Mouse (Mus musculus) T-cell, adult 2 months (primary cell): ENCODE data around the gene Tsen2.

Source experiments
- DNase-seq: peaks from one replicate; pipeline ENCODE4 v3.0.0; 2022; ENCODE audit warnings: low spot score

Tsen2 gene

DNA sequence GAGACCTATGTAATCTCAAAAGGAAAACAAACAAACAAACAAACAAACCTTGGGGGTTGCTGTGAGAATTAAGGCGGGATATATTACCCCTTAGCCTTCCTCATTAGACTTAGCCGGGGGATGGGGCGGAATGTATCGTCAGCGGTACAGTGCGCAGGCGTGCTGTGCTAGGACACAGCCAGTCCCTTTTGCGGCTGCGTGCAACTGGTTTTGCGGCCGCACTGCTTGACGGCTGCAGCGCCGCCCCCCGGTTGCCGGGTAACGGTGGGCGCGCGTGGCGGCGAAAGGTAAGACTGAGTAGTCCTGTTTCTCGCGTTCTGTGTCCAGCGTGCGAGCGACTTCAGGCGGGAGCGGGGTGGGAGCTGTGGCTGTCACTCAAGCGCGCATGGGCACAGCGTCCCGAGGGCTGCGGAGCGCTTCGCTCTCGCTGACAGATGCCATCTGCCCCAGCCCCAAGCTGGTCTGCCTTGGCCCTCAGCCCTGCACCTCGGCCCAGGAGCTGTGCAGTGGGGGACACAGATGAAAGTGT, at the start of gene Tsen2:
Gene Tsen2, plus strand, starts transcription at position 223 of the 529 bp plus-strand sequence.
- DNase-seq: peak; percentile 96

DNA sequence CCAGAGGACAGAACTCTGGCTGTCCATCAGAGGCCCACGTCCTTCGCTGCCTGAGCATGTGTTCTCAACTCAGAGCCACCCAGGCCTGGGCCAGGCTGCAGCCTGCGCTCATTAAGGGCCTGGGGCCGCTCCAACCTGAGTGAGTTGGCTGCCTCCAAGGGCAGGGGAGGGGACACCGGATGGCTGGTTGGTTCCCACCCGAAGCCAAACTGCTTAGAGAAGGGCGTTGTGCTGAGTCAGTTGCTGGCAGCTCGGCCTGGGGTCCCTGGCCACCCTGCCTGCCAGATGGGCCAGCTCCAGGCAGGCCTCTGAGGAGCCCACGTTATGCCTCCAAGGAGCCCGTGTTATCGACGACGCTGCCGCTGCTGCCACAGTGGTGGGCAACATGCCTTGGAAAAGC, 44.9 kb upstream of the Tsen2 start:
- no peak for DNase-seq

DNA sequence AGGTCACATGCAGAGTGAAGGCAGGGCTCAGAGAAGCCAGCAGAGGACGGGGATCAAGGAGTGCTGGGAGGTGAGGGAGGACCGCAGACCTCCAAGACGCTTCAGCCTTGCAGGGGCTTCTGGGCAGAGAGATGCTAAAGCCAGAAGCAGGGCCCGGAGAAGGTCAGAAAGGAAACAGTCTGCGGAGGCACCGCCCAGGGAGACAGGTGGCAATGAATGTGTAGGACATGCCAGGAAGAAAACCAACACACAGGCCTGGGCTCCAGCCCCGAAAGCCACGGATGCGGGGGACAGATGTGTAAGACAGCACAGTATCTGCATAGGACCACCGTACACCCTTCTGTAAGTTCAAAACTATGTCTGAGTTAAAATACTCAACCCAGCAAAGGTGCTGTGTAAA, 44.2 kb upstream of the Tsen2 start:
- no peak for DNase-seq

DNA sequence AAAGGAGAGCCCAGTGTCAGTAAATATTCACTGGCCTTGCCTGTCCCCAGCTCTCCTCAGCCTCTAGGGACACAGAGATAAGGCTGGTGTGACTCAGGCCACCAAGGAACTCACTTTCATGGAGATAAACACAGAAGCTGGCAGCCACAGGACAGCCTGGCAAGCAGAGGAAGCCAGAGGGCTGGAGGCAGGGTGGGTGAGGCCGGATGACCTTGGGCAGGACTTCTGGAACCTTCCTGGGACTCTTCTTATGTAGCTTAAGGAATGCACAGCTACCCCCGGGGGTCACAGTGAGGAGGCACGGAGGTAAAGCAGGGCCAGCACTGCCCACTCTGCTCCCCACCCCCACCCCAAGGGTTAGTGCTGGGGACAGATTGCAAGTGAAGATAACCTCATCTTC, 43.3 kb upstream of the Tsen2 start:
- no peak for DNase-seq

DNA sequence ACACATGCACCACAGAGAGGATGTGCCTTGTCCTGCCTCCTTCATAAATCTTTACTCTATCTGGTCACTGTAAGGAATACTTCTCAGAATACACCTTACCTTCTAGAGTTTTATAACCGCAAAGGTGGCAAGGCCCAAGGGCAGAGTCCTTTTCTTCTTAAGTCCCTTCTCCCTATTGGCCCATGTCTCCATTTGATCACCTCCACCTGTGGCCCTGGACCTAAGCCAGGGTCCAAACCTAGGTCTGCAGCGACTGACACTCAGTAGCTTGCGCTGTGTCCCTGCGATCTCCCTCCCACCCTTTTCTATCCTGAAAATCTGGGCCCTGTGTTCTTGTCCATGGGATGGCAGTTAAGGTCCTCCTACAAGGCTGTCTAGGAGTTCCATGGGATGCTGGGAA, 41.4 kb upstream of the Tsen2 start:
- DNase-seq: no peak

DNA sequence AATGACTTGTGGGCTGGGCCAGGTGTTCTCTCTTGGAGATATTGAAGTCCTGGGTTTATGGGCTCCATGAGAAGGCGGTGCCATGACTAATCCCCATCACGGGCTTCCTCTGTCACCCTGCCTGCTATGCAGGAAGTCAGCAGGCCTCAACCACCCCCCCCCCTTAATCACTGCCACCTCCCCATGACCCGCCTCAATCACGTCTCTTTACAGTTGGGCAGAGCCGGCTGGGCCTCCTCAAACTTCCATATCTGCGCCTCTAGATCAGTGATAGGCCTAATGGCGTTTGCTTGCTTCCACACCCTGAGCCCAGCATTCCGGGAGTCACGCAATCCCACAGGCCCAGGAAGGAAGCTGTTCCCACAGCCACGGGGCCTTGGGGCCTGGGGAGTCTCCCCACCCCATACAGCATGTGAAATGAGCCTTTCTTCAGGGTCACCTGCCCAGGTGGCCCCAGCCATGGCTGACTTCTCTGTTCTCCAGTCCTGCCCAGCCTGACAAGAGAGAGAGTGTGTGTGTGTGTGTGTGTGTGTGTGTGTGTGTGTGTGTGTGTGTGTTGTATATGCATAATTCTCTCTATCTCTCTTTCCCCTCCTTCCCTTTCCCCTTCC, 40.8 kb upstream of the Tsen2 start:
- DNase-seq: no peak

DNA sequence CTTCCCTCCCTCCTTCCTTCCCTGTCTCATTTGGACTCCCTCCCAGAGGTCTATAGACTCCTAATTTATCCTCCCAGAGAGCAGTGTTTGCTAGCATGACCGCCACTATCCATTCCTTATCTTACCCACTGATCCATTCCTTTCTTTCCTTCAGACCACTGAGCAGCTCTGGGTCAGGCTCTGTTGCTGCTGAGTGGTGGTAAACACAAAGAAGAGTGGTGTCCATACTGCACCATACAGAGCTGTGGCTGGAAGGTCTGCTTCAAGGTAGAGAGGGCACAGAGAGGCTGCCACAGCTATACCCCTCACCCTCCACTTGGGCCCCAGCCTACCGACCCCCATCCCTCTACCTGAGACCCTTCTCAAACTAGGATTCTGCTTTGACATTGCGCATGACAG, 40.3 kb upstream of the Tsen2 start:
- DNase-seq: no peak

DNA sequence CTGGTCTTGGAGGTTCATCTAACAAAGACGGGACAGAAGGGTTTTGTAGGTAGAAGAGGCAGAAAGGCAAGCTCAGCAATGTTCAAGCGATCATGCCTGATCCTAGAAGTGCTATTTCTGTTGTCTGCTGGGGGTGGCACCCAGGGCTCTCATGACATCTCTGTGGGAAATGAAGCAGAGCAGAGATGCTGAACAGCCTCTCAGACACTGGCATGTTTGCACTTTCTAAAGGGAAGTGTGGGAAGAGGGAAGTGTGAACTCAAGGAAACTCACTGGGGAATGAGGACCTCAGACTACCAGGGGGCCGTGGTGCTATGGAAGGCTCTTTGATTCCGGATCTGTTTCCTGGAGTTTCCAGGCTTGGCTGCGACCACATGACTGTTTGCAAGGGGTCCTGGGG, 39.5 kb upstream of the Tsen2 start:
- DNase-seq: no peak

DNA sequence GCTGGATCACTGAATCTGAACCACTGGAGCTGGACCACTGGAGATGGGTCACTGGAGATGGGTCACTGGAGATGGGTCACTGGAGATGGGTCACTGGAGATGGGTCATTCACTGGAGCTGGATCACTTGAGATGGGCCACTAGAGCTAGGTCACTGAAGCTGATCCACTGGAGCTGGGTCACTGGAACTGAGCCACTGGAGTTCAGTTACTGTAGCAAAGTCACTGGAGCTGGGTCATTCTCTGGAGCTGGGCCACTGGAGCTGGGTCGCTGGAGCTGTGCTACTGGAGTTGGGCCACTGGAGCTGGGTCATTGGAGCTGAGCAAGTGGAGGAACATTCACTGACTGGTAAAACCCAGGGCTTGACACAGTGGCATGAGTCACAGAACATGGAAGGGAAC, 38.0 kb upstream of the Tsen2 start:
- DNase-seq: no peak

DNA sequence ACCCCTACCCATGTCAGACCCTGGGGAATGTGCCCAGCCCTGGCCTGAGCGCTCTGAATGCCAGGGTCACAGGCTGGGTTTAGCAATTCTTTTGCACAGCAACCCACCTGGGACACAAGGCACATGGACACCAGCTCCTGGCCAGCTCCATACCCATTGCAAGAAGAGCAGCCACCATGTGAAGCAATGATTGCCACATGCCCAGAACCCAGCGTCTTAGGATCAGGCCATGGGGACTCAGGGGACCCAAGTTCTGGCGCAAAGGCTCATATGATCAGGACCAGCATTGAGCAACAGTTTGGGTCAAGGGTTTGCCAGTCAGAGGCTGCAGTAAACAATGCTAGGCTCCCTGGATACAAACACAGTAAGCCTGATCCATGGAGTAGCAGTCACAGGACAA, 33.0 kb upstream of the Tsen2 start:
- no peak for DNase-seq

DNA sequence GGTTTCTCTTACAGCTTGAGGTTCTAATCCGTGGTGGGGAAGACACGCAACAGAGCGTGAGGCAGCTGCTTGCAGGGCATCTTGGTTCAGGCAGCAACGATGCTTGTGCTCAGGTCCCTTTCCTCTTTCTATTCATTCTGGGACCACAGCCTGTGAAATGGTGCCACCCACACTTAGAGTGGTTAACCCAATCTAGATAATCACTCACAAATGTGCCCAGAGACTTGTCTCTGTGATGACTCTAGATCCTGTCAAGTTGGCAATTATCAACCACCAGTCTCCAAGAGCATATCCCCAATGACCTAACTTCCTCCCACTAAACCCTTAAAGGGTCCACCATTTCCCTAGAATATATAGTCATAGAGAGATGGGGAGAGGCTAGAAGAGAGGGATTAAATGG, 31.3 kb upstream of the Tsen2 start:
- DNase-seq: no peak

DNA sequence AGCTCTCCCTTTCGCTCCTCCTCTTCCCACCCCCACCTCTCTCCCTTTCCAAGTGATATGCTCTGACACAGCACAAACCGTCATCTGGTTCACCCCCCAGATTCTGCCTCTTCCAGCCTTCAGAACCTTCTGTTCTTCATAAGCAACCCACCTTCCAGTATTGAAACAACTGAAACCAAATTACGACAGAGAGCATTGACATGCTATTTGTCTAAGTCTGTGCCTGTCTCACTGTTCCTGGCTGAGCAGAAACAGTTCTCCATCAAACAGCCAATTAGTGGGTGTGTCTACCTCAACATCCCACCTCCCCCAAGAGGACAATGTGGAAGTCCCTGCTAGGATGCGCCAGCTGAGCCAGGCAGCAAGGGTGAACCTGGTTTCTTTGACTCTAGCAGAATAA, 26.6 kb upstream of the Tsen2 start:
- DNase-seq: no peak

DNA sequence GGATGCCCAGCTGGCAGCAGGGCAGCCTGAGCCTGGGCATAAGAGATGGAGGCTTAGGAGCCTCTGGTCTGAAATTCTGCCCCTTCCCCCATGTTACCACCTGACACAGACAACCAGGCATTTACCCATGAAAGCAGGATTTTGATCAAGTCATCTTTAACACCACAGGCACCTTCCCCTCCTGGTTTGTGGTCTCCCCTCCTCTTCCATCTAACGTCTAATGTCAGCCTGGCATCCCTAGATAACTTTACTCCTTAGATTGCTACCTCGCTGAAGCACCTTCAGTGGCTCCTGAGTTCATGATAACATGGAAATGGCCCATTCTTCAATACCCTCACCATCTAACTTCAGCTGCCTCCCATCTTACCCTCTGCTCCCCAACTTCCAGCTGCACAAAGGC, 26.1 kb upstream of the Tsen2 start:
- no peak for DNase-seq

DNA sequence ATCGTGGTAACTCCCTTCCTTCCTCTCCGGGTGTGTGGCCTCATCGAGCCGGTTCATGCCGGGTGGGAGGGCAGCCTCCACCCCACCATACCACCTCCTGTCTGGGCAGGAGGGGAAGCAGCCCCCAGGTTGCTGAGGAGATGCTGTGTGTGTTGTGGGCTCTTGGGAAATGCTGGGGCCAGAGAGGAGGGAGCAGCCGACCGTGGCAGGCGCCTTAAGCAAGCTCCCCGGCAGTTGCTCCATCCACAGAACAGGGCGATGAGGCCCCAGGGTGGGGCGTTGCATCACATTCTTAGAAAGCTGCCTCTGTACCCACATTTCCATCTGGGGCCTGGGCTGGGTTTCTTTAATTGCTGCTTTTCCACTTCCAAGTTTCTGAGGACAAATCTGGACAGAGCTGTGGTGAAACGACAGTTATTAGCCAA, 25.2 kb upstream of the Tsen2 start:
- no peak for DNase-seq

DNA sequence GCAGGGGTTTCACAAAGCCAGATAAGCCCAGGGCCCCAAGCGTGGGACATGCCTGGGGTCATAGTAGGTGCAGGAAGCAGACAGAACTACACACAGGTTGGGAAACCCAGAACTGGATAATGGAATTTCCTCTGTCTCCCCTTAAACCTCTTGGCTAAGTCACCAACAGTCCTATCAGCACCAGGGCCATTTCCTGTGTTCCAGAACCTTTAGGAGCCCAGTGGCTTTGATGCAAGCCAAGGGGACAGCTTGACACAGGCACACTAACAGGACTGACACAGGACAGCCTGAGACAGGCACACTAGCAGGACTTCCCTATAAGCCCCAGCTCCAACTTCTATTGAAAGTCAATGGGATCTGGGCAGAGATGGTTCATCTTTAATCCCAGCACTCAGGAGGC, 22.5 kb upstream of the Tsen2 start:
- no peak for DNase-seq

DNA sequence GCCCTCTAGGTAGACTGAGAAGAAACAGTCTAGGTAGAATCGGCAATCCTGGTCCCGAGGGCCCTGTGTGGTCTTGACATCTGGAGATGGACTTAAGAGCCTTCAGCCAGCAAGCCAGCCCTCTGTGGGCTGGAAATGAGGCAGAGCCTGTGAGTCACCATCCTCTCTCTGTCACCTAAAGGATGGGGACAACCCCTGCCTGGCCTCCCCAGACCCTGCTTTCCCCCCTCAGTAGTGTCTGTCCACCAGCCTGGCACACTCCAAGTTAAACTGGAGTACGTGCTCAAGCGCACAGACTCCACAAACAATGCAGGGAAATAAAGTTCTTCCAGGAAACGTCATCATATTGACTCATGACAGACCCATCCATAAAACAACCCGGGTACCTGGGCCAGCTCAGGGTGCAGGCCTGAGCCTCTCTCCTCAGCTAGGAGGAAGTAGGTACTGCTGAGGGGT, 21.7 kb upstream of the Tsen2 start:
- no peak for DNase-seq

DNA sequence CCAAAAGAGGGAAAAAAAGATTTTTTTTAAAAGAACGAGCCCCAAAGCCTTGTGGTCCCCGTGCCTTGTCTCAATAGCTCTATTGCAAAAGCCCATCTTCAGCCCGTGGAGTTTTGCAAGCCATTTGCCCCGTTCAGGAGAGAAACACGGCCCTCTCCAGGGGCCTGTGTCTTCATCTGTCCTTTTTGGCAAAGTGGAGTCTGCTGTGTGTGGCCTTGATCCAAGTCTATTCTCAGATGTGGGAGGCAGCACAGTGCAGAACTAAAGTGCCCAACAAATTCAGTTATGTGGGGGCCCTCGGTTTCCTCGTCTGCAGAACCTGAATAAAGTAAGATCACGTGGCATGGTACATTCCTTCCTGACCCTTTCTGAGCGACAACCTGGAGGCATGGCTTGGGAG, 21.3 kb upstream of the Tsen2 start:
- no peak for DNase-seq

DNA sequence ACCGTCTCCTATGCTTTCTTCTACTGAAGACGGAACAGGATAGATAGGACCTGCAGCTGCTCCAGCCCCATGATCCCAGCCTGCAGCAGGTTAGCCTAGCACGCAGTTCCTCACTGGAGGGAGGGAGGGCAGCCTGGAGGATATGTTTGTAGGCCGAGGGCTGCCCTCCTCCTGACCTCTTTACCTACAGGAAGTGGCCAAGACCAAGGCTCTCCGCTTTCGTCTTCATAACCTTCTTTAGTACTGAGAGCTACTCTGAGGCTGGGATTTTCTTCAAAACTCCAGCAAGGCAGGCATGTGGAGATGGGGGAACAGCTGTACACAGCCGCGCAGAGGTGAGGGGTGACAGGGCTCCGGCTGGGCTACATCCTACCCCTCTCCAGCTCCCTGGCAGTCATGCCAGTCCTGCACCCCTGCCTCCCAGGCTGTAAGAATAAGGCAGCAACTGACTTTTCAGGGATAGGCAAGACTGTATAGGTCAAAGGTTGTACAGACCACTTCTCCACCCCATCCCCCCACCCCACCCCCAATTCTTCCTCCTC, 19.9 kb upstream of the Tsen2 start:
- DNase-seq: no peak

DNA sequence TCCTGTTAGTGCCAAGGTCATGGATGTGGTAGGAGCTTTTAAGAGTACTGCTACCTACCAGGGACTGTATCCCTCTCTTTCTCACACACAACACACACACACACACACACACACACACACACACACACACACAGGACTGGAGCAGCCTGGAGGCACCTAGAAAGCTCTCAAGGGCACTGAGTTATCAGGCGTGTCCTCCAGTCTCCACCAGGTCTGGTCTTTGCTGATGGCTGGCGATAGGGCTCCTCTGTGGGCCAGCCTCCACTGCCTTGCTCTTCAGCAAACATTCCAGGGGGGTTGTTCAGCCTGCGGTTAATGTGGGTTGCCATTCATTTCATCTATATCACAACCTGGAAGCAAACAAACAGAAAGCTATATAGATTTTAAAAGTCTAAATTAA, 17.0 kb upstream of the Tsen2 start:
- DNase-seq: no peak

DNA sequence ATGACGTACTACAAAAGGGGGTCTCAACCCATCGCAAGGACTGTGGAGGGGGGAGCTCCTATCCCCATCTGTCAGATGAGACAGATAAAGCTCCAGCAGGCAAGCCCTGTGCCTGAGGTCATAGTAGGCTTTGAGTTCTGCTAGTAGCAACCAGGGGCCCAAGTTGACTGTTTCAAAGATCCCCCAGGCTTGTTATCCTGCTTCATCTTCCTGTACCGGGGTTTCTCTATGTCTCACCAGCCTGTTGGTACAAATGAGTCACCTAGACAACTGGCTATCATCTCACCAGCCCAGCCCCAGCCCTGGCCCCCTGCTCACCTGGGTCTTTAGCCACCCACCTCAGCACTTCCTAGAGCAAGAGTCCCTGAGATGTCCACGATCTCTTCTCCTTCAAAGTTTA, 16.1 kb upstream of the Tsen2 start:
- DNase-seq: no peak

DNA sequence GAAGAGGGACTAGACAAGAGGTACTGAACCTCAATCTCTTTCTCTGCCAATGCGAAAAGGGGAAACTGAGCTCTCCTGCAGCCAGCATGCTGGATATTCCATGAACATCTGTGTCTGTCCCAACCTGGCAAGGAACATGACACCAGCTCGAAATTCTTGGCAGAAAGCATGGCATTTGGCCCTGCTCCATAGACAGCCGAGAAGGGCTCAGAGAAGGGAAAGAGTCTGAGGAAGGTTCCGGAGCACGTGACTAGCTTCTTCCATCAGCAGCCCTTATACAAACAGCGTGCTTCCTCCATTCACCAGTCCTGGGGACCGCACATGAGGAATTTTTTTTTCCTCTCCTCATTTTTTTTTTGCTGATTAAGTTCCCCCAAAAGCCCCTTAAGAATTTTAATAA, 9.8 kb upstream of the Tsen2 start:
- DNase-seq: no peak

DNA sequence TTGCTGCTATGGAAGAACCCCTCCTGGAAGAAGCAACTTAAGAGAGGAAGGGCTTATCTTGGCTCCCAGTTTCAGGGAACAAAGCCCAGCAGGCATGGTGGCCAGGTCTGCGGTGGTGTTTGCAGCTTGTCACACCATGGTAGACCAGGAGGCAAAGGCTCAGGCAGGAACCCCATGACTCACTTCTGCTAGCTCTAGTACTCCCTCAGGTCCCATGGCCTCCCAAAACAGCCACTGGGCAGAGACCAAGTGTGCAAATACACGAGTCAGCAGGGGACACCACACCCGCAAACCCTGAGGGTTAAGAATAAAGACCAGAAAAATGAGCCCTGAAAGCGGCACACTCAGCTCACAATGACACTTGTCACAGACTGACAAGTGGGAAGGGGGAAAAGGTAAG, 8.3 kb upstream of the Tsen2 start:
- DNase-seq: no peak

DNA sequence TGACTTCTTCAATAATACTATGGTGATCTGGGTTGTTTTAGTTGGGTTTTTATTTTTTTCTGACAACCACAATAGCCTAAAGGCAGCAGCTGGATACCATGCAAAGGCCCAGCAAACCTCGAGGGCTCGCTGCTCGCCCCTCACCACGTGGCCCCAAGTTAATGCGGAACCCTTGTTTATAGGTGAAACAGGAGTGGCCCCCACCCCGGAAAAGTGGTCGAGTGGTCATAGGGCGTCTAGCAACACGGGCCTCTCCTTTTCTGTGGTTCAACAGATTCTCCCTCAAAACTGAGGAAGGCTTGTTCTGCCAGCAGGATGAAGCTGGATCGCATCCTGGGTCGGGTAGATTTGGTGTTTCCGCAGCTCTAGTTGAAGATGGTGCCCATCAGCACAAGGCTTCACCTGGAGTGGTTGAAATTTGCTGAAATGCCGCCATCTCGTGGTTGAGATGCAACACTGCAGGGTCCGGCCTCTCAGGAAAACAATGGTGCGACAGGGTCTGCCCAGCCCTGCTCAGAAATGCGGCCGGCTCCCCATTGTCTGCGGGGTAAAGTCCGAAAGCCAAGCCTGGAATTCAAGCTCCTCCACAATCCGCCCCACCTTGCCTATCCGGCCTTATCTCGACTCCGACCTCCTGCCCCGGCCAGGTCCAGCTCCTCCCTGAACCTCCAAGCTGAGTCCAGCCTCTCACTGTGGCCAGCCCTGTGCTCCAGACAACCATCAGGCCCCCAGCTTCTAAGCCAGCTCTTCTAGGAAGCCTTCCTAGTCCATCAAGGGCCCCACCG, 5.6 kb upstream of the Tsen2 start:
- peak; percentile 74 for DNase-seq
